Mouse (Mus musculus): ENCODE data around the gene Hrc.

DNA sequence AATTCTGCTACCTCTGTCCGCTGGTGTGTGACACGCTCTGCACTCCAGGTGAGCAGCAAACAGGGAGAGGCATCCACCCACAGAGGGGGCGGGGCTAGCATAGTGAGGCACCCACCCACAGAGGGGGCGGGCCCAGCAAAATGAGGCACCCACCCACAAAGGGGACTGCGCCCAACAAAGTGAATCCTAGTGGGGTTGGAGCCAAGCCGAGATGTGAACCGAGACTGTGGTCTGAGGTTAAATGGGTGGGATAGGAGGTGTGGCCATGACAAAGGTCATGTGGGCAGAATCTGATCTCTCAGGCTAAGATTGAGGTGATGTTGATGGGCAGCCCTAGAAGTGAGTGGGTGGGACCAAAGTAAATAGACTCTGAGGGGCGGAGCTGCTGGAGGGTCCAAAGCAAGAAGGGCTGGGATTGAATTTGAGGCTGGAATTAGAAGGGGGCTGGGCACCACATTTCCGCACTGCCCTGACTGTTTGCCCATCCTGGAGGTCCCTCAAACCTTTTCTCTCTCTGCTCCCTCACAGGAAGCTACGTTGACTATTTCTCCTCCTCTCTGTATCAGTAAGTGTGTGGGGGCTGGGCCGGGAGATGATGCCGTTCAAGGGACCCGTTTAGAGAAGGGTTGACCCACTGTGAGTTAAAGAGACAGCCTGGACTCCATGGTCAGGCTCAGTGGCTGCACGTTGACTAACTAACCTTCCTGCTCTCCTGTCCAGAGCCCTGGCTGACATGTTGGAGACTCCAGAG lies 3.2 kb downstream of the Hrc start:
- TF ChIP-seq GATA1 (IDR thresholded peaks at IDR 0.05; ENCODE audit: low read length) = no peak
- TF ChIP-seq TAL1 (IDR thresholded peaks at IDR 0.05; ENCODE audit: low read length) = no peak
